Mouse (Mus musculus) midbrain, embryonic 14.5 days (tissue): ENCODE measurements around the gene March8. TPM values are rescaled to one million over a fixed set of nuclear protein-coding genes. Genes with fewer than 3 reads are reported as not detected.

Experiments
- ATAC-seq: fragments of 200-750 bp; cut with Nextera tagmentation; 2 replicates; pipeline ENCODE4 v1.8.0; 2017; ENCODE audit warnings: moderate number of reproducible peaks, moderate library complexity; ENCODE audit not compliant: low FRiP score, low TSS enrichment
- DNase-seq: peaks from one replicate; pipeline ENCODE4 v3.0.0-alpha.2; 2015
- H3K27ac ChIP-seq: fragments of 300-500 bp; sonication (generic); replicated peaks from 2 replicates; pipeline ENCODE4 v1.5.1; 2014; ENCODE audit warnings: mild to moderate bottlenecking, low read depth, low read length, moderate library complexity
- H3K27me3 ChIP-seq: fragments of 300-500 bp; sonication (generic); 2 replicates; pipeline ENCODE4 v1.6.1; 2014; ENCODE audit warnings: low read length, control low read depth, mixed read lengths; ENCODE audit not compliant: control insufficient read depth, insufficient read depth
- H3K36me3 ChIP-seq: fragments of 300-500 bp; sonication (generic); 2 replicates; pipeline ENCODE4 v1.6.1; 2014; ENCODE audit warnings: low read length, control low read depth; ENCODE audit not compliant: control insufficient read depth, insufficient read depth
- H3K4me1 ChIP-seq: fragments of 300-500 bp; sonication (generic); 2 replicates; pipeline ENCODE4 v1.6.1; 2014; ENCODE audit warnings: mild to moderate bottlenecking, antibody characterized with exemption, low read length, control low read depth; ENCODE audit not compliant: control insufficient read depth, insufficient read depth
- H3K4me2 ChIP-seq: fragments of 300-500 bp; sonication (generic); 2 replicates; pipeline ENCODE4 v1.6.1; 2014; ENCODE audit warnings: mild to moderate bottlenecking, low read length, moderate library complexity
- H3K4me3 ChIP-seq: fragments of 300-500 bp; sonication (generic); replicated peaks from 2 replicates; pipeline ENCODE4 v1.5.1; 2014; ENCODE audit warnings: low read depth, low read length
- H3K9ac ChIP-seq: fragments of 300-500 bp; sonication (generic); replicated peaks from 2 replicates; pipeline ENCODE4 v1.6.1; 2014; ENCODE audit warnings: mild to moderate bottlenecking, low read length, moderate library complexity
- H3K9me3 ChIP-seq: fragments of 300-500 bp; sonication (generic); 2 replicates; pipeline ENCODE4 v1.6.1; 2016; ENCODE audit warnings: low read length, control low read depth, mixed read lengths; ENCODE audit not compliant: control insufficient read depth
- WGBS: fragments of 180-500 bp; shearing (Covaris S2); extraction: QIAGEN DNeasy Blood & Tissue Kit; methylation state at CpG from one replicate; pipeline ENCODE4 v1.1.7; 2014; 5-methylcytosine and 5-hydroxymethylcytosine counted together
- polyA plus RNA-seq: library from polyadenylated mRNA; unstranded; fragments of >200 nt; fragmentation: Nextera tagmentation; extraction: Ambion mirVana; gene quantifications from 2 replicates; pipeline ENCODE4 v1.2.1, GENCODE M21; 2014

March8 gene
- 78.2 and 81.0 TPM in 2 replicates for polyA plus RNA-seq

DNA sequence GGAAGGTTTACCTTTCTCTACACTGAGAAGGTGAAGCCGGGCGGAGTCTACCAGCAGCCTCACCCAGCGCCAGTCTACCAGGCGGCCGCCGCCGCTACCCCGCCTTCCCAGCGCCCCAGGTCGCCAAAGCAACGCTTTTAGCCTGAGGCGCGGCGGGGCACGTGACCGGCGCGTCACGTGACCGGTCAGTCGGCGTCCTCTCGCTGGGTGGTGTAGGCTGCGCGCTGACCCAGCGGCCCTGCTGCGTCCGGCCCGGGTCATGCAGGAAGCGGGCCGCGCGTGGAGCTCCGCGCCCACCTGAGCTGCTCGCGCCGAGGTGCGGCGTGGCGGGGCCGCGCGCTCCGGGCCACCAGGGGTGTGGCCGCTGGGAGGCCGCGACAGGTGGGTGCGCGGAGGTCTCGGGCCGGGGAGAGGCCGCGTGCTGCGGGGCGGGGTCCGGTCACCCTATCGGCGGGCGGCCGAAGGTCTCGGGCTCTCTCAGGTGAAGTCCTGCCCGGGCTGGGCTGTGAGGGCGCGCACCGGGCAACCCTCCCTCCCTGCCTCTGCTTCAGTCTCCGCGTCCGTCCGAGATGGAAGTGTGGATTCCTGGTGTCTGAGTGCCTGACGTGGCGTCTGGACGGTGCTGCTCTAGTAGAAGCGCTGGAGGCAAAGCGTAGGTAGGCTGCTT is at the start of gene March8:
Gene March8, plus strand, starts transcription at position 190 of the 667 bp plus-strand sequence.
- no peaks in the 10 kb centered on the region for H3K27me3 ChIP-seq
- H3K36me3 ChIP-seq: no peaks in the 10 kb centered on the region
- WGBS: under 1% methylated on average over 75 of the region's 75 CpGs
- no peaks in the 10 kb centered on the region for H3K9me3 ChIP-seq
- ATAC-seq (peak; percentile 94), DNase-seq (peak; percentile 96)
- H3K9ac ChIP-seq: peak within 1 kb of the TSS; percentile 82
- H3K4me1 ChIP-seq: peaks cover 10% of the 10 kb centered on the region
- peak within 1 kb of the TSS; percentile 62 for H3K4me2 ChIP-seq
- peak within 1 kb of the TSS; percentile 77 for H3K27ac ChIP-seq
- H3K4me3 ChIP-seq: peak within 1 kb of the TSS; percentile 96

DNA sequence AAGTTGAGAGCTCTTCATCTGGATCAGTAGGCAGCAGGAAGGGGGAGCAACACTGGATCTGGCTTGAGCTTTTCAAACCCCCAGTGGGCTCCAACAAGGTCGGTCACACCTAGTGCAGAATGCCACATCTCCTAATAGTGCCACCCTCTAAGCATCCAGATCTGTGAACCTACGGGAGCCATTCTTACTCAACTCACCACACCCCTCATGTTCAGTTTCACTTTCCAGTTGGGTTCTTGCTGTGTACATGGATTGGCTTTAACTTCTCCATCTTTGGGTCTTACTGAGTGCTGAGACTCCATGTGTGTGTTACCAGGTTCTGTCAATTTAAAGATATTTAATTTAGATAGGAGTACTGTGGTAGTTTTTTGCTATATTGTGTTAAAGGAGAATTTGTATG is 26.4 kb upstream of the March8 start:
- H3K9me3 ChIP-seq: no peaks in the 10 kb centered on the region
- H3K9ac ChIP-seq: no peak overlapping the region
- H3K27me3 ChIP-seq: no peaks in the 10 kb centered on the region
- H3K4me1 ChIP-seq: no peaks in the 10 kb centered on the region
- H3K4me3 ChIP-seq: no peak overlapping the region
- no peak overlapping the region for H3K27ac ChIP-seq
- no peak overlapping the region for H3K4me2 ChIP-seq
- no peak for DNase-seq
- H3K36me3 ChIP-seq: 0 out of 2 replicates have a peak, but pooled peaks cover 2% of the 10 kb centered on the region
- WGBS: 94% methylated on average over 2 of the region's 2 CpGs
- ATAC-seq: no peak

DNA sequence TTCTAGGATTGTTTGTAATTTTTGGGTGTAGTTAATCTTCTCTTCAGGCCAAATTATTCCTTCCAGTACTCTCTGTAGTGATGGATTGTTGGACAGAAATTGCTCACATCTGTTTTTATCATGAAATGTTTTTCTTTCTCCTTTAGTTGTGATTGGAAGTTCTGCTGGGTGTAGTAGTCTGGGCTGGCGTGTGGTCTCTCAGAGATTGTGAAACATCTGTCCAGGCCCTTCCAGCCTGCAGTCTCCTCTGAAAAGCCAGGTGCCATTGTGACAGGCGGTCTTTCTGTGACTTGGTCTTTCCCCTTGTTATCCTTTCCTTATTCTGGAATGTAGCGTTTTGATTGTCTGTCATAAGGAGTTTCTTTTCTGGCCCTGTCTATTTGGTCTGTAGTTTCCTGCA is 18.6 kb upstream of the March8 start:
- Histone ChIP-seq H3K27ac (no peak overlapping the region), H3K27me3 (no peaks in the 10 kb centered on the region), H3K4me1 (no peaks in the 10 kb centered on the region), H3K9ac (no peak overlapping the region), H3K4me3 (no peak overlapping the region), H3K9me3 (no peaks in the 10 kb centered on the region), H3K4me2 (no peak overlapping the region), H3K36me3 (no peaks in the 10 kb centered on the region)
- 94% methylated on average over 3 of the region's 3 CpGs for WGBS
- ATAC-seq (no peak), DNase-seq (no peak)

DNA sequence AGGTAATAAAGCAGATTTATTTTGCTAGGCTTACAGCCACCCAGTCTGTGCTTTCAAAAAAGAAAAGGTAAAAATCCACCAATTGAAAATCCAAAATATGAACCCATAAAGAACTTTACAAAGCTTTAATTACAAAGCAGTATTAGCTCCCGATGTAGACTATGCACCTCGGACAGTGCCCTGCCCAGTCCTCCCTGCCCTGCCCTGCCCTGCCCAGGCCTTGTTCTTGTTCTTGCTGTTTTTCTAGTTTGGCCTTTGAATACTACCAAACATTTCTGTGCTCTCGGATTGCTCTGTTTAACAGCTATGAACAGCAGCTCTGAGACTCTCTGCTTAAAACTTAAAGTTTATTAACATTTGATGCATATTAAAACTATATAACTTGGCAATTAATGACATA is 11.2 kb upstream of the March8 start:
- Histone ChIP-seq H3K27me3 (no peaks in the 10 kb centered on the region), H3K9me3 (no peaks in the 10 kb centered on the region), H3K4me2 (no peak overlapping the region), H3K36me3 (no peaks in the 10 kb centered on the region), H3K4me3 (no peak overlapping the region), H3K4me1 (no peaks in the 10 kb centered on the region), H3K27ac (no peak overlapping the region), H3K9ac (no peak overlapping the region)
- DNase-seq: no peak
- 95% methylated on average over 3 of the region's 3 CpGs for WGBS
- no peak for ATAC-seq

DNA sequence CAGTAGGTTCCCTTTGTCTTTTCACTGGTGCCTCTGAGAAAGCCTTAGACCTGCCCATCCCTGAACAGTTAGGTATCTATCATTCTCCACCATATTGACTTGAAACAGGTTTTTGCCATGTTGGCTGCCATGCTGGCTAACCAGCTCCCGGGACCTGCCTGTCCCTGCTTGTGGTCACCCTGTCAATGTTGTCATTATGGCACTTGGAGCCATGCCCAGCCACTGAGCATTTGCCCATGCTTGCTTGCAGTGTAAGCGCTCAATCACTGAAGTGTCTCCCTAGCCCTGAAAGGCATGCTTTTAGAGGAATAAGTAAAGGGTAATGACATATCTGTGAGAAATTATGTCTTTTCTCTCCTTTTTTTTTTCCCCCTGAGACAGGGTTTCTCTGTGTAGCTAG is 6.4 kb upstream of the March8 start:
- DNase-seq (no peak), ATAC-seq (no peak)
- Histone ChIP-seq H3K9ac (no peak overlapping the region), H3K4me1 (no peaks in the 10 kb centered on the region), H3K4me3 (no peak overlapping the region), H3K36me3 (no peaks in the 10 kb centered on the region), H3K4me2 (no peak overlapping the region), H3K27me3 (no peaks in the 10 kb centered on the region), H3K9me3 (no peaks in the 10 kb centered on the region), H3K27ac (no peak overlapping the region)
- 91% methylated on average over 2 of the region's 2 CpGs for WGBS

DNA sequence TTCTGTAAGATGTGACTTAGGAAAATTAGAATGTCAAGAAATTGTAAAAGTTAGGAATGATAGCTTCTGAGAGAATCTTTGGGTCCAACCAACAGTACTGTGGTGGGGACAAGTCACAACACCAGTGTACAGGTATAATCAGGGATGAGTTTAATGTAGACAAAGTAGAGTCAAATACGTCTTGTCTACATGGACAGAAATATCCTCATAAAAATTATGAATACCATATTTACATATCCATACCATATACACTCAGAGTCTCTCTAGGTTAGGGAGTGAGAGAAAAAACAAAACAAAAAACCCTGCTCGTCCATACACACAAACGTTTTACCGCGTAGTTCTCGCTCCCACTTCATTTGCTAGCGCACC is 374 bp upstream of the March8 start:
- no peak for DNase-seq
- Histone ChIP-seq H3K36me3 (no peaks in the 10 kb centered on the region), H3K27me3 (no peaks in the 10 kb centered on the region), H3K4me2 (peak overlapping the region; percentile 62), H3K4me3 (peak overlapping the region; percentile 96), H3K27ac (peak overlapping the region; percentile 77), H3K9me3 (no peaks in the 10 kb centered on the region), H3K4me1 (peaks cover 10% of the 10 kb centered on the region), H3K9ac (peak overlapping the region; percentile 82)
- no peak; the same call in 1 of the 2 replicates for ATAC-seq
- 2% methylated on average over 7 of the region's 7 CpGs for WGBS

DNA sequence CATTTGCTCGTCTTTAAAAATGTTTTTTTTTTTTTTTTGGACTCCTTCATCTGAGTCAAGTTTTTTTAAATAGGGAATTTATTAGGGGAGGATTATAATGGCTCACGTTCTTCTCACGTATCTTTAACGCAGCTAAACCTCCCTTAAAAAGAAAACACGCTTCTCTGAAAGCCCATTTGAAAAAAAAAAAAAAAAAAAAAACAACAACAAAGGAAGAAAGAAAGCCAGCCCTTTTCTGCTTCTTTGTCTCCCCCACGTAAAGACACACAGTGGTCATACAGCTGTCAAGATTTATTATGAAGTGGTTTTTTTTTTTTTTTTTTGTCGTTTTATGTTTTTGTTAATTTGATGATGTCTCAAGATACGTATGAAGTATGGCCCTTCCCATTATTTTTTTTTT is 696 bp downstream of the March8 start:
- Histone ChIP-seq H3K4me2 (peak overlapping the region; percentile 62), H3K9me3 (no peaks in the 10 kb centered on the region), H3K4me1 (peaks cover 10% of the 10 kb centered on the region), H3K27ac (peak overlapping the region; percentile 77), H3K4me3 (peak overlapping the region; percentile 96), H3K9ac (peak overlapping the region; percentile 82), H3K27me3 (no peaks in the 10 kb centered on the region), H3K36me3 (no peaks in the 10 kb centered on the region)
- ATAC-seq (no peak), DNase-seq (no peak)
- WGBS: 6% methylated on average over 8 of the region's 8 CpGs

DNA sequence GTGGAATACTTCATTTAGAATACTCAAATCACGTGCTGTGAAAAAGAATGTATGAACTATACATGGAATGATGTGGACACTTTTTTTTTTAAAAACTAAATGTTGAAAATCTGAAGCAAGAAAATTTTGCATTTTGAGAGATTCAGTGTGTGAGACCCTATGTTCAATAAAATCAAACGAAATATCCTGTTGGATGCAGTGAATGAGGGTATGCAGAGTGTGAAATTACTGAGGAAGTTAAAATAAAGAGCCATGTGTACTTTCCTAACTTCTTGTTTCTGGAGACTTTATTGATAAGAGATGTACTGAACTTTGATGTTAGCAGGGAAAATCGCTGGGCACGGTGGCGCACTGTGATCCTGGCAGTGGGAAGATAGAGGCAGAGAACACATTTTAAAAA is 1.3 kb downstream of the March8 start:
- H3K27me3 ChIP-seq: no peaks in the 10 kb centered on the region
- H3K9me3 ChIP-seq: no peaks in the 10 kb centered on the region
- ATAC-seq (no peak), DNase-seq (peak; percentile 7)
- H3K36me3 ChIP-seq: no peaks in the 10 kb centered on the region
- peak overlapping the region; percentile 62 for H3K4me2 ChIP-seq
- no peak overlapping the region; the same call in 1 of the 2 replicates for H3K9ac ChIP-seq
- no peak overlapping the region for H3K27ac ChIP-seq
- 83% methylated on average over 5 of the region's 5 CpGs for WGBS
- H3K4me3 ChIP-seq: peak overlapping the region; percentile 96
- H3K4me1 ChIP-seq: peaks cover 10% of the 10 kb centered on the region

DNA sequence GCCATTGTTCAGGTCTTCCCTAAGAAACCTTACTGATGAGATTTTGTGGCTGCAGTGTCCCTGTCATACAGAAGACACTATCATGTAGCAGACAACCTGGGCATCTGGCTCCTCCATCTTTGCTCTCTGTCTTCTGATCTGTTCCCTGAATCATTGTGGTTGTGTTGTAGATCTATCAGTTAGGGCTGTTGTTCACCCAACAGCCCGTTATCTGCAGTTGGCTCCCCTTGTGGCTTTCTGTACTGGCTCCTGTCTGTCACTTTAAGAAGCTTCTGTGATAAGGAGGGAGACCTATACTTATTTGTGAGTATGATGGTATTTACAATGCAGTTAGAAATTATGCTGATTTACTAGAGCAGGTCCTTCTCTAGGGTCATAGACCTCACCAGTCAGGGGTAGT is 2.7 kb downstream of the March8 start:
- H3K27ac ChIP-seq: no peak overlapping the region
- no peak for DNase-seq
- peak overlapping the region; percentile 62 for H3K4me2 ChIP-seq
- H3K9ac ChIP-seq: no peak overlapping the region
- peaks cover 10% of the 10 kb centered on the region for H3K4me1 ChIP-seq
- 93% methylated on average over 1 of the region's 1 CpGs for WGBS
- no peaks in the 10 kb centered on the region for H3K27me3 ChIP-seq
- no peak for ATAC-seq
- H3K36me3 ChIP-seq: no peaks in the 10 kb centered on the region
- no peaks in the 10 kb centered on the region for H3K9me3 ChIP-seq
- H3K4me3 ChIP-seq: no peak overlapping the region
